Mouse (Mus musculus): ENCODE results near the gene Epha4. TPM values are rescaled to one million over a fixed set of nuclear protein-coding genes. Genes with fewer than 3 reads are reported as not detected.
A peak's percentile ranks its signal among the peaks of the same experiment; 100 is the strongest.

Epha4 gene
- polyA plus RNA-seq, 1 experiment from 2014 or later = 1.6 TPM

DNA sequence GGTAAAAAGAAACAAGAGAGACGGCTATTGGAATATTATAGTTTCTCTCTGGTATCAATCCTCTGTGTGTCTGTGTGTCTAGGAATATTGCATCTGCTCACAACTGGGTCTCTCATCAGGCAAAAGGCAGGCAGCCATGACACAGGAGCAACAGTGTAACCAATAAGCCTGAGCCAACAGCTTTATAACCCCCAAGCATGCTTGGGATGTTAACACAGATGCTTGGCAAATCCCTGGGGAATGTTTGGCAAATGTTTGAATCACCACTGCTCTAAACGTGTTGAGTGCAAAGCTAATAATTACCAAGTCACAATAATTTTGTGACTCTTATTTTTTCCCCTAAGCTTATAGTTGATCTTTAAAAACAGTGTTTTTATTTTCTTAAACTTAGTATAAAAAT lies 8.5 kb upstream of the Epha4 start:
- Histone ChIP-seq H3K27ac (no peak overlapping the region), H3K36me3 (no peaks in the 10 kb centered on the region), H3K4me3 (no peak overlapping the region), H3K4me1 (no peaks in the 10 kb centered on the region), H3K4me2 (no peak overlapping the region), H3K9me3 (replicated peaks) (no peaks in the 10 kb centered on the region), H3K9ac (no peak overlapping the region), H3K27me3 (replicated peaks) (no peaks in the 10 kb centered on the region)
- 67% methylated on average over 2 of the region's 2 CpGs for WGBS (ENCODE audit: insufficient replicate concordance)
- no peak for ATAC-seq

DNA sequence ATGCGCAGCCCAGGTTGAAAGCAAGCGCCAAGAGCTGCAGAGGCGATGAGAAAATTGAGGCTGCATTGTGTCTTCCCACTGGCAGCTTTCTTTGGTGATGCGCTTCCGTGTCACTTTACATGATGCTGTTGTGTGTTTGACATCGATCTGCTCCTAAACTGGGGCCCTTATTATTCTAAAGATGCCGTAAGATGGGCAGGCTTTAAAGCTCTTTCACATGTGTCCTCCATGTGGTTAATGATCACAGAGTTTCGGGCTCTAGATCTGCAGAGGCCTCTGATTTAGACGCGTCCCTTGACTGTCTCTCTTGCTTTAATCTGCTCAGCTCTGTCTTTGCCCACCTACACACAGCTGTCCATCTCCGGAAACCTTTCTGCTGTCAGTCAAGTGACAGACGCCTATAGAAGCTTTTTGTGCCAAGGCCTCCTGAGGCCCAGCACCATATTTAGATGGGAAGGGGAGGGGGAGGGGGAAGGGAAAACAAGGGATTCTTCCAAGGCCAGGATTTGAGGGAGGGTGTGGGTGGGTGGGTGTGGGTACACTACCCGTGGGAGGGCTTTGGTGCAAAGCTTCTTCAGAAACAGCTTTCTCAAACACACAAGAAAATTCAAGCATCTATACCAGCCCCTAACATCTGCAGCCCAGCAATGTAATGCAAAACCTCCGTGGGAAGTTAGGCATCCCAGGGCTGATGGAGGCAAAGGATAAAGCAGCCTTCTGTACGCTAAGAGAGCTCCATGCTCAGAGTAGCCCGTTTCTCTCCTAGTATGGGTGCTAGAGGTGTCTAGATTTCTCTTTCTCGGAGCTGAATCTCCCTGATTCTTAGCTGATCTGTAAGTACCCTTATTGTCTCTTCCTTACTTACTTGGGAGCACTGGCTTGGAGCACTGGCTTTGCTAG lies 7.0 kb upstream of the Epha4 start:
- H3K9me3 ChIP-seq (replicated peaks) = no peaks in the 10 kb centered on the region
- H3K36me3 ChIP-seq = no peaks in the 10 kb centered on the region
- no peak for ATAC-seq
- no peaks in the 10 kb centered on the region for H3K4me1 ChIP-seq
- H3K4me2 ChIP-seq = no peak overlapping the region
- no peak overlapping the region for H3K4me3 ChIP-seq
- H3K27me3 ChIP-seq (replicated peaks) = peaks cover 11% of the 10 kb centered on the region
- H3K27ac ChIP-seq = no peak overlapping the region
- no peak overlapping the region for H3K9ac ChIP-seq
- 44% methylated on average over 17 of the region's 17 CpGs for WGBS (ENCODE audit: insufficient replicate concordance)

DNA sequence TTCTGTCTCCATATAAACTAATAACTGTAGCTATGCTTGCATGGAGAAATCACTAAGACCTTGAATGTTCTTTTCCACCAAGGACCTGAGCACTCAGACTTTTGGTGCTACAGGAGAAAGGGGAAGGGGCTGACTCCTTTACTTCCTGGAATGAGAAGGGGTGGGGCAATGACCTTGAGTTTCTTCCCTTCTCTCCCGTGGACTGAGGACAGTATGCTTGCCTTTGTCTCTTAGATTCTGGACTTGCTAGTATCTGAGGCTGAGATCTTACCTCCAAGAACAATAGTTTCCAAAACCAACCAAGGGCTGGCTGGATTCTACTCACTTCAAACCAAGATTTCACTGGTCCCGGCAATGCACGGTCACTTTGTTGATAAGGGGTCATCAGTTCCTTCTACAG lies 3.8 kb upstream of the Epha4 start:
- ATAC-seq = no peak
- no peaks in the 10 kb centered on the region for H3K9me3 ChIP-seq (replicated peaks)
- H3K9ac ChIP-seq = no peak overlapping the region
- H3K27ac ChIP-seq = no peak overlapping the region
- no peaks in the 10 kb centered on the region for H3K36me3 ChIP-seq
- H3K4me2 ChIP-seq = no peak overlapping the region
- peaks cover 42% of the 10 kb centered on the region for H3K27me3 ChIP-seq (replicated peaks)
- WGBS (ENCODE audit: insufficient replicate concordance) = 44% methylated on average over 3 of the region's 3 CpGs
- H3K4me1 ChIP-seq = 0 out of 2 replicates have a peak, but pooled peaks cover 20% of the 10 kb centered on the region
- no peak overlapping the region for H3K4me3 ChIP-seq

DNA sequence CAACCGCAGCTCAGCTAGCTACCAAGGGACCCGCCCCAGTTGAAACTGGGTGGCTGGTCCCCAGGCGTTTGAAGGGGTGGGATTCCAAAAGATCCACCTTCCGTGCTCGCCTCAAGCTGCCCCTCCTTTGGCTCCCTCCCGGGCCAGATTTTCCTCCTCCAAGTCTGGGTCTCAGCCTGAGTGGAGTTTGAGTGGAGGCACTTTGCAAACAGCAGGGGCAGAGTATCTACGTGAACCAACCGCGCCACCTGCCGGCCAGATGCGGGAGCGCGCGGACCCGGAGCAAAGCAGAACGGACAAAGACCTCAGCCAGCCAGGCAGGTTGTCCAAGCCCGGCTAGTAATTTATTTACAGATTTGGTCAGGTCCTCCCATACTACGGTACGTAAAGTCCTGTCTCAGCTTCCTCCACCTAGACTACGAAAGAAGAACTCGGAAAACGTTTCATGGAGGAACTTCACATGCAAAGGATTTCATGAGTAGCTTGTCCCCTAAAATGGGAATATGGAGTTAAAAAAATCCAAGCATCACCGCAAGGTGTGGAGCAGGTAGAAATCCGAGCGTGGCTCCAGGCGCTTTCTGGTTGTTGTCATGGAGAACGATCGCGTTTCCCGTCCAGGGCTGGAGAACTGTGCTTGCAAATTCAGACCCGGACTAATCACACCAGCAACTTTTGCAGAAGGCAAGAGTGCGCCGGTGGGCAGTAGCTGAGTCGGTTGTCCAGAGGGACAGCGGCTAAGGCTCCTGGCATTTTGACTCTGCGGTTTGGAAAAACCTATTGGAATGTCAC lies 1.5 kb upstream of the Epha4 start:
- H3K9me3 ChIP-seq (replicated peaks) = no peaks in the 10 kb centered on the region
- peaks cover 26% of the 10 kb centered on the region; the same call in 1 of the 2 replicates for H3K4me1 ChIP-seq
- no peak overlapping the region for H3K27ac ChIP-seq
- no peak overlapping the region for H3K9ac ChIP-seq
- no peaks in the 10 kb centered on the region for H3K36me3 ChIP-seq
- 3% methylated on average over 36 of the region's 36 CpGs for WGBS (ENCODE audit: insufficient replicate concordance)
- peaks cover 65% of the 10 kb centered on the region for H3K27me3 ChIP-seq (replicated peaks)
- H3K4me3 ChIP-seq = peak overlapping the region; percentile 56
- peak; percentile 36 for ATAC-seq
- H3K4me2 ChIP-seq = peak overlapping the region; percentile 79

DNA sequence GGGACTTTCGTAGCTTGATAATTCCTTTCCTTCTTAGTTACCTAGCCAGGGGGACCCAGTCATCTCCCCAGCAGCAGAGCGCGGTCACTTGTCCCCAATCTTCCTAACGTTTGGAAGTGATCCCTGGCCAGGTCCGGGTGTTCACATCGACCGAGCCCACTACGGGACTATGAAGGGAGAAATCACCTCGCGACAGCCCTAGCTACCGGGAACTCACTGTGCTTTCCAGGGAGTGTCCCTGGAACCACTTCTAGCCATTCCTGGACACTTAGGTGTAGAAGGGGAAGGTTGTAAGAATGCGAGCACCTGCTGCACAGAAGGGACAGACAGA lies 728 bp upstream of the Epha4 start:
- Histone ChIP-seq H3K4me2 (peak overlapping the region; percentile 79), H3K9ac (no peak overlapping the region), H3K4me1 (peaks cover 26% of the 10 kb centered on the region; the same call in 1 of the 2 replicates), H3K4me3 (peak overlapping the region; percentile 56), H3K36me3 (no peaks in the 10 kb centered on the region), H3K9me3 (replicated peaks) (no peaks in the 10 kb centered on the region), H3K27me3 (replicated peaks) (peaks cover 69% of the 10 kb centered on the region), H3K27ac (no peak overlapping the region)
- ATAC-seq = no peak
- WGBS (ENCODE audit: insufficient replicate concordance) = 2% methylated on average over 12 of the region's 12 CpGs

DNA sequence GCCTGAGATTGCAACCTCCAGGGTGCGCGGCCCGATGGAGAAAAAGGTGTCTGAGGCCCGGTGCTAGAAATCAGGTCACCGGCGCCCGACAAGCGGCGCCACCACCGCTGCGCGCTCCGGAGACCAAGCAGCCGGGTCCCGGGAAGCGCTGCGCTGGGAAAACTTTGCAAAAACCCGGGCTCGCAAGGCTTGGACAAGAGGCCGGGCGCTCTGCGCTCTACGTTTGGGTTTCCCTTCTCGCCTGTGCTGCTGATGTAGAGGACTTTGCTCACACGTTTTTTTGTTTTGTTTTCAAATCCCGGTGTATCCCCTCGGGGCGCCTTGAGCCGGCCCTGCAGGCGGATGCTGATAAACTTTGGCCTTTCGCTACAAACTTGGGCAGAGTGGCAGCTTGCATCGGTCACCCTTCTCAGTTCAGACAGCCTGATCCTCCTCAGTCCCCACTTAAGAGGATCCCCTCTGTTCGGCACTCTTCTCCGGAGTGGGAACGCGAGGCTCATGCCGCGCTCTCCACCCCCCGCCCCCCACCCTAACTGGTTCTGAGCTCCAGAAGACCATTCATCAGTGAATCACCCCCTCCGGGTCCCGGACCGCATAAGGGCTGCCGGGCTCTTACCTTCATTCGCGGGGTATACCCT lies 444 bp downstream of the Epha4 start:
- Histone ChIP-seq H3K4me3 (peak overlapping the region; percentile 56), H3K9me3 (replicated peaks) (no peaks in the 10 kb centered on the region), H3K4me2 (peak overlapping the region; percentile 79), H3K27ac (no peak overlapping the region), H3K9ac (no peak overlapping the region), H3K4me1 (peaks cover 26% of the 10 kb centered on the region; the same call in 1 of the 2 replicates), H3K27me3 (replicated peaks) (peaks cover 70% of the 10 kb centered on the region), H3K36me3 (no peaks in the 10 kb centered on the region)
- WGBS (ENCODE audit: insufficient replicate concordance) = 1% methylated on average over 45 of the region's 45 CpGs
- peak; percentile 44 for ATAC-seq

DNA sequence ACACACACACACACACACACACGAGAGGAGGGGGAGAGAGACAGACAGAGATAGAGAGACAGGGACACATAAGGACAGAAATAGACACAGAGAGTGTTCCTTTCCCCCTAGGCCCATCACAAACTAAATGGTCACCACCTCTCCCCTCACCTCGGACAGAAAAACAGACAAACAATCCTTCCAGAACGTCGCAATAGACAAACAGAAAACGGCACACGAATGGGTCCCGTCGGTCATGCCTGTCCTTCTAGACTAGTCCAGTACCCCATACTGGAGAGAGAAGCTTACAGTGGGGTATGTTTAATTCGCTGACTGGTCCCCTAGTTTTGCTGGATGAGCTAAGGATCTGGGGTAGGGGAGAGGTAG lies 946 bp downstream of the Epha4 start:
- 2% methylated on average over 8 of the region's 9 CpGs for WGBS (ENCODE audit: insufficient replicate concordance)
- no peak overlapping the region for H3K9ac ChIP-seq

DNA sequence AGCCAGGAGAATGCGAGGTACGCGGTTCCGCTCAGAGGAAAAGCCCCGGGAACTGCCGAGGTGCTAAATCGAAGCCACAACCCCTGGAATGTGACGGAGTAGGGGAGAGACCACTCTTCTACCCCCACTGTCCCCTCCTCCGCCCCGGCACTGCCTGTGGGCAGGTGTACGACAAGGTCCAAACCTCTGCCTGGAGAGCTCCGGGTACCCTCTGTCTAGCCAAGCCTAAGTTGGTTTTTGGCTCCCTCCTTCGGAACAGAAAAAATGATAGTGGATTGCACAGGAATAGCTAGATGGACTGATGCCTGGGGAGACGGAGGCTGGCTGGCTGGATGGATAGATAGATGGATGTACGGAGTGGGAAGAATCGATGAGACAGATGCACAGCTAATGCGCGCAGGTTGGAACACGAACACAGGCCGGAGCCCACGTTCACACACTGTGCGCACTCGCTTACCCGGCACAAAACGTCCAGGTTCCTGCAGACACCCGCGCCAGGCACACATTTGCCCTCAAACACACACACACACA lies 1.4 kb downstream of the Epha4 start:
- Histone ChIP-seq H3K36me3 (no peaks in the 10 kb centered on the region), H3K4me2 (peak overlapping the region; percentile 79), H3K9me3 (replicated peaks) (no peaks in the 10 kb centered on the region), H3K27ac (no peak overlapping the region), H3K27me3 (replicated peaks) (peaks cover 70% of the 10 kb centered on the region), H3K9ac (no peak overlapping the region), H3K4me3 (peak overlapping the region; percentile 56), H3K4me1 (peaks cover 26% of the 10 kb centered on the region; the same call in 1 of the 2 replicates)
- ATAC-seq = no peak
- 5% methylated on average over 24 of the region's 27 CpGs for WGBS (ENCODE audit: insufficient replicate concordance)

More for the DNA sequence above, 946 bp downstream of the Epha4 start:
- Histone ChIP-seq H3K9me3 (replicated peaks) (no peaks in the 10 kb centered on the region), H3K4me1 (peaks cover 26% of the 10 kb centered on the region; the same call in 1 of the 2 replicates), H3K4me3 (peak overlapping the region; percentile 56), H3K27me3 (replicated peaks) (peaks cover 70% of the 10 kb centered on the region), H3K27ac (no peak overlapping the region), H3K4me2 (peak overlapping the region; percentile 79), H3K36me3 (no peaks in the 10 kb centered on the region)
- no peak for ATAC-seq

DNA sequence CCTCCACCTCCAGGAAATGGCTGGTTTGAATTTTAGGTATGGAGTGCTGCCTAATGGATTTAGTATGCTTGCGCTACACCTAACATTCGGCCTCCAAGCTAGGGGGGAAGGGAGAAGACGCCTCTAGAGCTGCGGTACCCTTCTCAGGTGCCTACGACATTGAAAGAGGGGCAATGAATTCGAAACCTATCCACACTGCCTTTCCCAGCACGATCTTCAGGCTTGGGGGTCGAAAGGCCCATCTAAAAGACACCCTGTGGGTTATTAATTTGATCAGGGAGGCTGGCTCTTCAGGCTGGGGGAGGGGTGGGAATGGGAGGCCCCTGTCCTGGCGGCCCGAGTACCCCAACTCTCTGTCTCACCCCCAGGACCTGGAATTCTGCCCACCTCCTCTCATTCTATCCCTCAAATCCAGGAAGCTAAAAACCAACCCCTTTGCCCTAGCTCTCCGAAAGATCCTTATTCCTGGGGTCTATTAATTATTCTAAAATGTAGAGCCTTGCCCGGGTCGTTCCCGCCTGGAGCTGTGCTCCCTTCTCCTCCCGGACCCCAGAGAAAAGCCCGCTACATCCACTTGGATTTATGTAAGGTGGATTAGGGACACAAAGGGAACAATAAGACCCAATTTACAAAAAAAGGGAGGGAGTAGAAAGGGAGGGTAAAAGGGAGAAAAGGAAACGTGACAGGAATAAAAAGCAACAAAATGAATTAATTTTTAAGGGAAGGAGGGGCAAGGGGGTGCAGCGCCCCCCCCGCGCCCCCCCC lies 2.3 kb downstream of the Epha4 start:
- Histone ChIP-seq H3K4me2 (peak overlapping the region; percentile 79), H3K4me1 (peaks cover 26% of the 10 kb centered on the region; the same call in 1 of the 2 replicates), H3K27ac (no peak overlapping the region), H3K9me3 (replicated peaks) (no peaks in the 10 kb centered on the region), H3K9ac (no peak overlapping the region), H3K36me3 (no peaks in the 10 kb centered on the region), H3K27me3 (replicated peaks) (peaks cover 67% of the 10 kb centered on the region), H3K4me3 (peak overlapping the region; percentile 56)
- WGBS (ENCODE audit: insufficient replicate concordance) = 17% methylated on average over 20 of the region's 20 CpGs
- no peak for ATAC-seq

DNA sequence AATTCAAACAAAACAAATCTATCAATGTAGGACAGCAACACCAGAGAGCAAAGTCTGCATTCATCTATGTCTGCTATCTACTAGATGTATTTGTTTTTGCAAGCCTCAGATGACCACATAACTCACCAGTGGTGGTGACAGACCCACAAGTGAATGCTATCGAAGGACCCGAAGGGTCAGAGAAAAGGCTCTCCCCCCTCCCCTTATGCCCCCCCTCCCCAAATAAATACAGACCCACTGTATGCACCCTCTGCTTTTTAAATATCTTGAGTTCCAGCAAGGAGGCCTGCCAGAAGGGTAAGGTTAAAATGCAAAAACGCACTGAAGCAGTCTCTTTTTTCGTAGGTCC lies 2.9 kb downstream of the Epha4 start:
- H3K4me2 ChIP-seq = peak overlapping the region; percentile 79
- H3K36me3 ChIP-seq = no peaks in the 10 kb centered on the region
- no peak overlapping the region for H3K9ac ChIP-seq
- peaks cover 61% of the 10 kb centered on the region for H3K27me3 ChIP-seq (replicated peaks)
- 53% methylated on average over 4 of the region's 4 CpGs for WGBS (ENCODE audit: insufficient replicate concordance)
- H3K4me3 ChIP-seq = no peak overlapping the region
- H3K27ac ChIP-seq = no peak overlapping the region
- H3K9me3 ChIP-seq (replicated peaks) = no peaks in the 10 kb centered on the region
- ATAC-seq = no peak
- peaks cover 26% of the 10 kb centered on the region; the same call in 1 of the 2 replicates for H3K4me1 ChIP-seq

DNA sequence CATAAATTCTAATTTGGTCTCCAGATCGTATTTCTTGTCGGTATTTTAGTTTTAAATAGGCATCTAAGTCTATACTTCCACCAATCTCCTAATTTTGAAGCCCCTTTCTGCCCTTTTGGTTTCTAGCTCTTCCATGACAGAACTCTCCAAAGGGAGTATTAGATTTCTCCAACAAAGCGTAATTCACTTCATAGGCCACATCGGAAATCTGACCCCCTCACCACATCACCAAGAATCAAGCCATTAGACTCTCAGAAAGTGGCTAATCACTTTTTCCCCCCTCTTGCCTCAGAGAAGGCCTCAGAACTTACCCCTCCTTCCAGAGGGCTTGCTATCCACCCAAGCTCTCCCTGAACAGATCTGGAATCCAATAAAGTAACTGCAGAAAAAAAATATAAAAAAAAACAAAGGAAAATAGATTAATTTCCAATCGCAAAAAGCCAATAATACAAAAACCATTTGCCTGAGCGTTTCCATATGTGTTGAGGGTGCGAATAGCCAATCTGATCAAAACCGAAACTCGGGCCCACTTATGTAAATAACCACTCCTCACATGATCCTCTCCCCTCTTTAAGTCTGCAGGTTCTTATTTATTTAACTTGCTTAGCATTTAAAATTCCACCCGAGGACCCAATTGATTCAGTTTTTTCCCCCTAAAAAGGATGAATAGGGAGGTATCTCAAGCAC lies 3.4 kb downstream of the Epha4 start:
- H3K4me3 ChIP-seq = no peak overlapping the region
- ATAC-seq = no peak
- 59% methylated on average over 10 of the region's 10 CpGs for WGBS (ENCODE audit: insufficient replicate concordance)
- H3K36me3 ChIP-seq = no peaks in the 10 kb centered on the region
- no peak overlapping the region for H3K9ac ChIP-seq
- no peak overlapping the region for H3K27ac ChIP-seq
- peaks cover 26% of the 10 kb centered on the region; the same call in 1 of the 2 replicates for H3K4me1 ChIP-seq
- no peaks in the 10 kb centered on the region for H3K9me3 ChIP-seq (replicated peaks)
- H3K4me2 ChIP-seq = 0 out of 2 replicates have a peak overlapping the region, but pooled peaks have one; percentile 79
- H3K27me3 ChIP-seq (replicated peaks) = peaks cover 56% of the 10 kb centered on the region
